Mouse (Mus musculus) CH12.LX (cell line): ENCODE measurements around the gene Cyp2t4.

Experiments used
- CHD2 ChIP-seq: IDR thresholded peaks from 2 replicates; pipeline ENCODE4 v1.6.1; 2011; ENCODE audit warnings: low read length, improper control_type of control experiment
- CTCF ChIP-seq, 2 experiments: IDR thresholded peaks in 1 of 2; conservative IDR thresholded peaks in 1 of 2; 2 replicates each; pipeline ENCODE4 v1.5.1; 2011 to 2012; ENCODE audit warnings: low read depth in 2 of 2, low read length in 2 of 2, improper control_type of control experiment in 1 of 2, inconsistent platforms in 1 of 2, mild to moderate bottlenecking in 1 of 2, moderate library complexity in 1 of 2
- ELF1 ChIP-seq: IDR thresholded peaks from 2 replicates; pipeline ENCODE4 v1.6.1; 2014; ENCODE audit warnings: low read depth, mild to moderate bottlenecking, inconsistent platforms, low read length, improper control_type of control experiment
- HCFC1 ChIP-seq: IDR thresholded peaks from 2 replicates; pipeline ENCODE4 v1.6.1; 2012; ENCODE audit warnings: low read depth, mild to moderate bottlenecking, inconsistent platforms, low read length, improper control_type of control experiment
- MXI1 ChIP-seq: IDR thresholded peaks from 2 replicates; pipeline ENCODE4 v1.6.1; 2011; ENCODE audit warnings: mild to moderate bottlenecking, low read depth, low read length, improper control_type of control experiment
- MYC ChIP-seq: IDR thresholded peaks from 2 replicates; pipeline ENCODE4 v1.6.1; 2011; ENCODE audit warnings: low read depth, mild to moderate bottlenecking, improper control_type of control experiment, low read length
- POLR2A ChIP-seq: IDR thresholded peaks from 2 replicates; pipeline ENCODE4 v1.6.1; 2011; ENCODE audit warnings: low read depth, mild to moderate bottlenecking, improper control_type of control experiment, low read length
- TCF12 ChIP-seq: IDR thresholded peaks from 2 replicates; pipeline ENCODE4 v1.6.1; 2014; ENCODE audit warnings: low read depth, mild to moderate bottlenecking, inconsistent platforms, low read length, improper control_type of control experiment
- ZKSCAN1 ChIP-seq: IDR thresholded peaks from 2 replicates; pipeline ENCODE4 v1.6.1; 2012; ENCODE audit warnings: low read depth, inconsistent platforms, low read length, improper control_type of control experiment, borderline replicate concordance
- ZNF384 ChIP-seq: IDR thresholded peaks from 2 replicates; pipeline ENCODE4 v1.6.1; 2012; ENCODE audit warnings: low read depth, low read length, improper control_type of control experiment, inconsistent platforms

DNA sequence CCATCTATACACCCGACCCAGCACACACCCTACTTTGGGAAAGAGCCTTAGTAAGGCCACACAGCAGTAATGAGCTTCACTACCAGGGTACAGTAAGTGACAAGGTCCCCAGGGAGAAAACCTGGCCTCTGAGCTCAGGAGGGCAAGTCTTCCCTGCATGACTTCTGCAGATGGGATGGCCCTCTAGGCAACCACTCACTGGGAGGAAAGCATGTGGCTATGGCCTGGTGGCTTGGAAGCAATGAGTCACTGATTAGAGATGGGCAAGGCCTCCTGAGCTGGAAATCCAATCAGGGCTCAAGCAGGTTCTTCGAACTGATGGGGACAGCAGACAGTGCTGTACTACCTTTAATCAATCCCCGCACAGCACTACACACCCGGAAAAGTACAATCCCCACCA, 8.2 kb downstream of the Cyp2t4 start:
- TF ChIP-seq POLR2A, result no peak
- no peak for TF ChIP-seq HCFC1
- TF ChIP-seq MXI1, result peak; percentile 61; the same call in 1 of the 2 replicates
- TF ChIP-seq TCF12, result no peak
- TF ChIP-seq CTCF (conservative IDR thresholded peaks at IDR 0.05 in 1 of 2, IDR thresholded peaks at IDR 0.05 in 1 of 2; ENCODE audit: low read depth in 2 of 2, low read length in 2 of 2), result no peak
- no peak for TF ChIP-seq ZNF384
- TF ChIP-seq CHD2, result no peak
- TF ChIP-seq MYC, result 0 out of 2 replicates have a peak, but pooled peaks have one; percentile 59
- TF ChIP-seq ELF1, result no peak
- TF ChIP-seq ZKSCAN1, result no peak
